Mouse (Mus musculus) right cerebral cortex, postnatal 25 days (tissue): ENCODE measurements around the gene Amy2a1.
"Not testable (repeated sequence)": the region's sequence is repeated elsewhere in the genome, so short reads cannot be mapped to it uniquely, and the experiment has no call there.

Source experiments
- DNase-seq: peaks from one replicate; pipeline ENCODE4 v3.0.0; 2022

Amy2a1 gene

GRCm38 (mm10) chr3:113532328-113532727 is at the start of gene Amy2a1:
Gene Amy2a1, minus strand, starts transcription at chr3:113532428.
- not testable (repeated sequence) for DNase-seq

GRCm38 (mm10) chr3:113574578-113574977 is 42.4 kb upstream of the Amy2a1 start:
- no peak for DNase-seq

DNA sequence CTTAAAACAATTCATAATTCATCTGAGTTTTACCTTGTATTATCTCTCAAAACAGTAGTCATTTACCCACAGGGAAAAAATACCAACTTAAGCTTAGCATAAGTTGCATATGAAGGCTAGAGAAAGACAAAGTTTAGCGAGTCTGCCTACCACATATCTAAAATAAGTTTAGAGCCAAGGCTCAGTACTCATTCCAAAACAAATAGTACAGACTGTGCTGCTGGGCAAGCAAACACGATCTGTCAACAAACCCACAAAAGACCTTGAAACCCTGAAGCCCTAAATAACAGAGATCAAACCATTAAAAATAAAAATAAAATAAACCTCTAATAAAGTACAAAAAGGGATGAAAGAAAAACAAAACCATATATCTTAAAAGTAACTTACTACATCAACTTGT is 41.9 kb upstream of the Amy2a1 start:
- DNase-seq: no peak

GRCm38 (mm10) chr3:113572158-113572557 is 39.9 kb upstream of the Amy2a1 start:
- no peak for DNase-seq

DNA sequence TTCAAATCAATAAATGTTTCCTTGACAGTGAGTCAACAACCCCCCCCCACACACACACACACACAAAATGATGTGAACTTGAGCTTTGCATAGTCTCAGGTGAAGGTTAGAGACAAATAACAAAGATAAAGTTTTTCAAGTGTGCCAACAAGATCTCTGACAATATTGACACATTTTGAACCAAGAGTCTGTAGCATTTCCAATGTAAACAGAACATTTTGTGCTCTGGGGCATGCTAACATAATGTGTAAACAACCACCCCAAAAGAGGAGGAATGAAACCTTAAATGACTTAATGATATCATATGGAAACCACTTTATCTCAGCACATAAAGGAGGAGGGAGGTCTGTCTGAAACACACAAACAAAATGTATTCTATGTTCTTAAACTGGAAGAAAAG is 7.5 kb upstream of the Amy2a1 start:
- no peak for DNase-seq
